Mouse (Mus musculus): Measurements from ENCODE around the gene Trio.
"Not testable (repeated sequence)": the region's sequence is repeated elsewhere in the genome, so short reads cannot be mapped to it uniquely, and the experiment has no call there.

Gene Trio

DNA sequence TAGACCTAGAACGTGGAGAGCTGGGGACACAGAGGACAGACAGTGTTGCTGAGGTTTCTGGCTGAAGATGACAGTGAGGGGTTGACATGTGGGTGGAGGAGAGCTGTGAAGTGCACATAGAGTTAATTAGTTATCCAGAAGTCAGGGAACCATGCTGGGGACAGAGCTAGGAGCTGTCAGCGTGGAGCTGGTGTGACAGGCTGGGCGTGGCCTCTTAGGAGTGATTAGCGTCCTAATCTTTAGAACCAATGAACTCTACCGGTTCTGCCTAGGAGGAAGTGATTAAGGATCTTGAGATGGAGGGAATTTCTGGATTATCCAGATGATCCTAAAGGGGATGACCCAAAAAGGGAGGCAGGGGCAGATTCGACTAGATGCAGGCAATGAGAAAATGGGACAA, 301.9 kb downstream of the Trio start:
- no peak for DNase-seq (ENCODE audit: low read depth, low spot score)

DNA sequence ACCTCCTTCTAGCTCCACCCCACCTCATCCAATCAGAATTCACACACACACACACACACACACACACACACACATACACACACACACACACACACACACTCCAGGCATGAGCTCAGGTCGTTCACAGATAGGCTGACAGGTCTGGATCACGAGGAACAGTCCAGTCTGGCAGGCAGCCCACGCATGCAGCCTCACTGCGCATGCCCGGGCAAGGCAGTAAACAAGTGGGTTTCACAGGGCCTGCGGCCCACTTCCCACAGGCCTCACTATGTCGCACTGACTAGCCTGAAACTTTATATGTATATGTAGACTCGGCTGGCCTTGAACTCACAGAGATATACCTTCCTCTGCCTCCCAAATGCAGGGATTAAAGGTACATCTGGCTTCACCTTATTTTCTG, 305.4 kb downstream of the Trio start:
- not testable (repeated sequence) for DNase-seq (ENCODE audit: low read depth, low spot score)

DNA sequence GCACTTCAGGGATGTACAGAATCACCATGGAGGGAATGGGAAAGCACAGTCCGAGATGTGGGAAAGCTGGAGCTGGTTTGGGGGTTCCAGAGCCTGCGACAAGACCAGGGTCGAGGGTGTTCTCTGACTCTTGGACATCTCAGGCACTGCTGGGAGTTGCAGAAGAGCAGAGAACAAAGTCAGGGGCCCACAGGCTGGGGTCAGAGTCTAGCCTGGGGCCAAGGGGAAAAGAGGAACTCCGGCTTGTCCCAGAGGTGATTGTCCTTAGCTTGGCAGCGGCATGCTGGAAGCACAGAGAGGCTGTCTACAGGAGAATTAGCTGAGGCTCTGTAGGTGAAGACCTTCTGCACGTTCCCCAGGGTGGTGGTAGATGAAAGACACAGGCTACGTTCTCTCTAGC, 307.0 kb downstream of the Trio start:
- DNase-seq (ENCODE audit: low read depth, low spot score) = no peak

DNA sequence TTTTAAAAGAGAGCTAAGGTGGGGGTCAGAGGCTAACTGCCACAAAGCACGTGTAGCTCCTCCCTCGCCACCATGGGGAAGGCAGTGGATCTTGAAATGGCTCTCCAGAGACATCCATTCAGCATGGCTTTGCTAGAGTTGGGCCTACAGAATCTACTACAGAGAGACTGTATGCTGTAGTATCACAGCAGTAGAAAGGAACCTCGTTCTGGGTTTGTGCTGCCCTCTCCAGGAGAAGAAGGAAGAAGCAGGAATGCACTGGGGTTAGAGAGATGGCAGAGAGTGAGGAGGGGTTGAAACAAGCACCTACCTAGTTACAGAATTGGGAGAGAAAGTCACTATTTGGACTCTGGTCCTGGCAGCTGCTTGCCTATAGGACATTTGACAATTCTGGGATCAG, 310.3 kb downstream of the Trio start:
- no peak for DNase-seq (ENCODE audit: low read depth, low spot score)

DNA sequence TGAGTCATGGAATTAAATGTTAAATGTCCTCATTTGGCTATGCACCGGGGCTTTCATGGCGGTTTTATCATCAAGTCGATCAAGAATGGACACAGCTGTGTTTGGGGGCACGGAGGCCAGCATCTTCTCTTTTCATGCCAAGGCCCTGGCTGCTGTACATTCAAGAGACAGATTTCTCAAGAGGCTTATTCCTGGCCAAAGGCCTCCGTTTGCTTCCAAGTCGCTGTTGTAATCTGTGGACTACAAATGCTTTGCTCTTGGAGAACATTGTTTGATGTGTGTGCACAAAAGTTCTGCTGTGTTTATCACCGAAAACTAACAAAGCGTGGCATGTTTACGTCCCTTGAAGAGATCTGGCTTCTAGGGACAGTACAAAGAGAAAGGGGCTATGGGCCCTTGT, 314.9 kb downstream of the Trio start:
- DNase-seq (ENCODE audit: low read depth, low spot score) = no peak

DNA sequence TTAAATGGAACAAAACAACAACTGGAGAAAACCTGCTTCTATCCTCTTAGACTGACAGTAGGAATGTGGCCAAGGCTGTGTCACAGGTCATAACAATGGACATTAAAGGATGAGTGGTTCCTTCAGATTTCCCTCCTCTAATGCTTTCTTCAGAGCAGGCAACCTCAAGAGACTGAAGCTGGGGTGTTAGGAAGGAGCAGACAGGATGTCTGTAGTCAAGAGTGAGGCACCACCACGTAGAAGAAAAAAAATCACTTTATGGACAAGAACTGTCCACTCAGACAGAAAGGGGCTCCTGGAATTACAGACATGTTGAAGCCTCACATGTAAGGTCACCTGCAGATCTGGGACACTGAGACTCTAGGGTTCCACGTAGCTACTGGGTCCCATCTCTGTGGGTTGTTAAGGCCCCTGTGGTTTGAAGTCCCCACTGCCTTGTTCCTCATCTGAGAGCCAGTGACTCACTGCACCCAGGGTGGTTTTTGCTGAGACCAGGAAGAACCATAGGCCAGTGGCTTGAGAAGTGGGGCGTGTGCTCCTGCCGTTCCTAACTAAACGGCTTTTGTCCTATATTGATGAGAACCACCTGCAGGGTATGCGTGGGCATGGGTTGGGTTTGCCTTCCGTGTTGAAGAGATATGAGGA, 316.6 kb downstream of the Trio start:
- no peak for DNase-seq (ENCODE audit: low read depth, low spot score)

DNA sequence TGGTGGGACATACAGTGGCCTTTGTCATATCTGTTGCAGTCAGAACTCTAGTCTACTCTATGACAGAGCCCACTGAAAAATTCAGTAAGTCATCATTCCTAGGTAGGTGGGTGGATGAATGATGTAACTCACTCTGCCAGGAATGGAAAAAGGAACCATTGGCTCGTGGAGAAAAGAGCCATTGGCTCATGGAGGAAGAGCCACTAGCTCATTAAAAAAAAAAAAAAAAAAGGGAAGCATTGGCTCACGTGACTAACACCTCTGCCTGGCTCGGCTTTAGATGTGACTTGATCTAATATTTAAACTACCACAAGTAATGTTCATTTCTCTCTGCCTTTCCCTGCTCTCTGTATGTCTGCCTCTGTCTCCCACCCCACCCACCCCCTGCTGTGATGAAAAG, 317.1 kb downstream of the Trio start:
- DNase-seq (ENCODE audit: low read depth, low spot score) = no peak

DNA sequence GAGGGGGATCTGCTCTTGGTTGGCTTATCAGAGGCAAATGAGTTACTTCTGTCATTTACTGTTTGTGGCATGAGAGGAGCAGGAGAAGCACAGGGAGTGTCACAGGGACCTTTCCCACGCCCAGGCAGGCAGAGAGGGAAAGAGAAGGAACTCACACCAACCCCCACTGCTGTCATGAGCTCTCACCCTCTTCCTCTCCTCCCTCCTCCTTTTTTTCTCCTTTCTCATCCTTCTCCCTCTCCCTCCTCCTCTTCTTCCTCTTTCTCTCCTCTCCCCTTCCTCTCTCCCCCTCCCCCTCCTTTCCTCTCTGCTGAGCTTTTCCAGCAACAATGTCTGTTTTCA, 322.7 kb downstream of the Trio start:
- no peak for DNase-seq (ENCODE audit: low read depth, low spot score)

DNA sequence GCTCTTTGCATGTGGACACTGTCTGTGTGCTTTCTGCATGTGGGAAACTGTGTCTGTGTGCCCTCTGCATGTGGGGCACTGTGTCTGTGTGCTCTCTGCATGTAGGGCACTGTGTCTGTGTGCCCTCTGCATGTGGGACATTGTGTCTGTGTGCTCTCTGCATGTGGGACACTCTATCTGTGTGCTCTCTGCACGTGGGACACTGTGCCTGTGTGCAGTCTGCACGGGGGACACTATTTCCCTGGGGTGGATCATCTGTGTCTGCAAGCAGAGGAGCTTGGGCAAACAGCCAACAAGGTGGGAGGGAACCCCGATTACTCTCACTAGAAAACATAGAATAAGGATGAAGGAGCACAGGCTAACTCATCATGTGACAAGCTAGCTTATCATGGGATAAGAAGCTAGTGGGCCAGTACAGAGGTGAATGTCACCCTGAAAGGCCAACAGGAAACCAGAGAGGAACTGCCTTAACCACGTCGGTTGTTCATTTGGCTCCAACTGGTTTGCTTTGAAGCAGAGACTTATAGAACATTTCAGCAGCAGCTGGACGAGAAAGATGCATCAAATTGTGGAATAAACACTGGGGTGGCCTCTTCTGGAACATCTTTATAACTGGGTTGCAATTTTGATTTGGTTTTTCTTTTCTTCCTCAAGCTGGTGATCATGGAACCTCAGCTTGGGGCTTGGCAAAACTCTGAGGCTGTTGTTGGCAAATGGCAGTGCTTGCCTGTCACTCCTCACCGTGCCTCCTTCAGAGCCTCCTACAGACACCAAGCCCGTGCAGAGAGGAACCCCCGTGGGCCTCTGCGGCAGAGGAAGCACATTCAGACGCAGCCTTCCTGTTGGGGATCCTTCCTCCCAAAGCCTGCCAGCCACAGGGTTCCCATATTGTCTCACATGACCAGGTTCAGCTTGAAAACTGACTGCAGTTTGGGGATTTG, 323.3 kb downstream of the Trio start:
- no peak for DNase-seq (ENCODE audit: low read depth, low spot score)

DNA sequence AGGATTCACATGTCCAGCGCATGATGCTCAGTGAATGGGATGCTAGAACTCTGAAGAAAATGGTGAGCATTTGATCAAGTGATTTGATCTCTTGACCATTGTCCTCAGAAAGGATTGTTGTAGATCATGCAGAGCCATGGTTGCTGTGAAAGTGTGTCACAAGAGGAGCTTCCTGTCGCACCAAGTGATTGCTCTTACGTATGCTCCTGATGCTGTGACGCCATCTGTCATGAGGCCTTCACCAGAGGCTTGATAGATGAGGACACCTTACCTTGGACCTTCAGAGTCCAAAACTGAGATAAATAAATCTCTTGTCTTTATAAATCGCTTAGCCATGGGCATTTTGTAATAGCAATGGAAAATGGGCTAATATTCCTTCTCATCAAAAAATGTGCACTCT, 328.0 kb downstream of the Trio start:
- DNase-seq (ENCODE audit: low read depth, low spot score) = no peak

DNA sequence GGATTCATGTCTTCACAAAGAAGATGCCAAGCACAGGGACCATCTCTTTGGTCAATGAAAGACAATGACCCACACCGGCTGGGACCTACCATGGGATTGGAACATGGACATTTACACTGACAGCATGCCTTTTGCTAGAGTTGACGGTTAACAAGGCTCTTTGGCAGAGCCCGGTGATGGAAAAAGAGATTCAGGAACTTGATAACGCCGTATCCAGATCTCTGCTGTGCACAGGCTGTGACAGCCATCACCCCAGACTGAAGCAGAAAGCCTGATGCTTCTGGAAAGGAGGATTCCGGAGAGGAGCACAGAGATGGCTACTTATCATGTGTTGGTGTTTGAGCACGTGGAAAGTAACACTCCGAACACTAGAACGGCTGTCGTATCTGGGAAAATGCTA, 332.4 kb downstream of the Trio start:
- DNase-seq (ENCODE audit: low read depth, low spot score) = no peak

DNA sequence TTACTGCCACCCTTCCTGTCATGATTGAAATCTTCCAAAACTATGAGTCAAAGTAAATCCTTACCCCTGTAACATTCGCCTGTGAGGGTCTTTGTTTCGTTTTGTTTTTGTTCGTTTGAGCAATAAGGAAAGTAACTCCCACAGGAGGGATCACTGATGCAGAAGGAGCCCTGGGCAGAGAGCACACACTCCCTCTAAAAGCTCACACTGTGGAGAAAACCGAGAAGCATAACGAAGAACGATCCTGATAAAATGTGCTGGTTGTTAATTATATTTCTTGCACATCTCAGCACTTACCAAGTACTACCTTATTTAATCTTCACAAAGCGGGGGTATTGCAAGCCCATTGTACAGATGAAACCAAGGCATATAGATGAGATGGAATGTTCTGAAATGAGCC, 333.5 kb downstream of the Trio start:
- DNase-seq (ENCODE audit: low read depth, low spot score) = no peak

DNA sequence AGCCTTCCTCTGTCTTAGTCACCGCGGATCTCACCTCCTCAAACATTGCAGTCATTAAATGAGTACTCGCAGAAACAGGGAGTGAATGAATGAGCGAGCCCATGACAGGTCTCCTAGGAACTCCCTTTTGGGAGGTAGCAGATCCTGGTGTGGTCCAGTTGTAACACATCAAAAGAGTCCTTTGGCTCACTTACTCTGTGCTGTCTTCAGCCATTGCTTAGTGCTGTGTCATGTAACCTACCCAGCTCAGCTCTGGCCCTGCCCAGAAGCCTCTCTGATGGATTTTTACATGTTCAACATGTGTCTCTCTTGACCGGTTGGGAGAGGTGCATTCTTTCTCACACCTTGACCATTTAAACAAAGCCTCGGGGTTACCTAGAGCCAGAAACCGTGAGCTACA, 334.4 kb downstream of the Trio start:
- DNase-seq (ENCODE audit: low read depth, low spot score) = no peak

DNA sequence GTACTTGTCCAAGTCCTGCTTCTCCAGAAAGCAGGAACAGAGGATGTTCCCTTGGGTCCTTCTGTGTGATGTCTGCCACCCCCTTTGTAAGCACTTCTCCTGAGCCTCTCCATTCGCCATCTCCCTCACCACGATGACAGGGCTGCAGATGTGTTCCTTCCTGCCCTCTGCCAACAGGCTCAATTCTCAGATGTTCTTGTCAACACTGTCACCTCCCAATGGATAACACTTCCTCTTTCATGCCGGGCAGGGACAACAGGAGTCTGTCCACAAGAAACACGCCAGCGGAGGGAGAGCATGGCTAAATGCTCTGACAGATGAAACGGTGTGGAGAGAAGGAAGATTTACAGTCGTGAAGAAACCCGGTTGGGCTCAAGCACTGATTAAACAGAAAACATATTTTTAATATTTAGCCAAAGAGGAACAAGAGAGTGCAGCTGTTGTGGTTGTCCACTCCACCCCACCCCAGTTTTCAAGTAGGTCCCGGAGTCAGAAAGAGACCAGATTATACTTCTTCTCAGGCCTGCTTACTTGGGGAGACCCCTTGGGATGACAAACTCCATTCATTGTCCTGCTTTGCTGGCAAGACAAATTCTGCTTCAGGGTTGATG, 337.5 kb downstream of the Trio start:
- DNase-seq (ENCODE audit: low read depth, low spot score) = no peak

DNA sequence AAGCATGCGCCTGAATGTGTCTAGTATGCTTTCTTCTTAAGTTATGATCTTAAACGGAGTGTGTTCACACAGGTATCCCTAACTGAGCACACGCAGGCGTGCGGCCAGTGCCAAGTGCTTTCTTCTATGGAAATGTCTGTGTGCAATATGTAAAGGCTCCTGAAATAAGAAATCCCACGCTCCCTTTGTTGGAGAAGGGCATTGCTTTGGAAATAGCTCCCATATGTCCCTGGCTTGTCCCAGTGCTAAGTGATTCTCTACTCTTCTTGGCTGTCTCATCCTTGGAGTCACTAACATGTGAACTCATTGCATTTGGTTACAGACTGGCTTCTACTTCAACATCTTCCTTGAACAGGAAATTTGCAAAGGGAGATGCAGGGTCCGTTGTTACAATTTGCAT, 340.8 kb downstream of the Trio start:
- DNase-seq (ENCODE audit: low read depth, low spot score) = no peak

DNA sequence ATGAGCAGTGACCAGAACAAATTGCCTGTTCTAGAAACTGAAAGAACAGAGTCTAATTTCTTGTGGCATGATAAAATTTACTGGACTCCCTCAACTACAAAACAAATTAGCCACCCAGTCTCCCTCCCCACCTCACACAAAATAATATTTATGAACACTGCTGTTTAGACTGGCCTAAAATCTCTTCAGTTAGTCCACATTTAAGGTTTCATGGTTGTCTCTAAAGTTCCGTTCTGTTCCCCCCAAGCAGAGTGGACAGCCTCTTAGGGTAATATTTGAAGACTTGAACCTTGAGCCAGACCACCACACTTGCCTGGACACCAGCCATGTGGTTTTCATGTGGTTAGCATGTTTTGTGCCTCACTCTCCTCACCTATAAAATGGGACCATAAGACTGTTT, 342.4 kb downstream of the Trio start:
- DNase-seq (ENCODE audit: low read depth, low spot score) = no peak

DNA sequence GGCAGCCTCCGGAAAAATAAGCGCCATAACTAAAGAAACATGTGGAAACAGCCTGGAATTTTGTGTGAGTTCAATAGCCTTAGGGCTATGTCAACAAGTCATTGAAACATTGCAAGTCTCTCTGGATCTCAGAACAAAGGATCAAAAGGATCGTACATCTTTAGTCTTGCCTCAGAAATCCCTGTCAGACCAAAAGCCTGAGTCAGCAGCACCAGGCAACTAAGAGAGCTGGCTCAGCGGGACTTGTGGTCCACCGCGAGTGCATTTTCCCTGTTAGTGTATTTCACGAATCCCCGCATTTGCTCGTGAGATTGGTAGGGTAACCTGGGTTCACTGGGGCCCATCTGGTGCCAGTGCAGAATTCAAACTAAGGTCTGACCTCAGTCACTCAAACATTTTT, 343.0 kb downstream of the Trio start:
- DNase-seq (ENCODE audit: low read depth, low spot score) = no peak

DNA sequence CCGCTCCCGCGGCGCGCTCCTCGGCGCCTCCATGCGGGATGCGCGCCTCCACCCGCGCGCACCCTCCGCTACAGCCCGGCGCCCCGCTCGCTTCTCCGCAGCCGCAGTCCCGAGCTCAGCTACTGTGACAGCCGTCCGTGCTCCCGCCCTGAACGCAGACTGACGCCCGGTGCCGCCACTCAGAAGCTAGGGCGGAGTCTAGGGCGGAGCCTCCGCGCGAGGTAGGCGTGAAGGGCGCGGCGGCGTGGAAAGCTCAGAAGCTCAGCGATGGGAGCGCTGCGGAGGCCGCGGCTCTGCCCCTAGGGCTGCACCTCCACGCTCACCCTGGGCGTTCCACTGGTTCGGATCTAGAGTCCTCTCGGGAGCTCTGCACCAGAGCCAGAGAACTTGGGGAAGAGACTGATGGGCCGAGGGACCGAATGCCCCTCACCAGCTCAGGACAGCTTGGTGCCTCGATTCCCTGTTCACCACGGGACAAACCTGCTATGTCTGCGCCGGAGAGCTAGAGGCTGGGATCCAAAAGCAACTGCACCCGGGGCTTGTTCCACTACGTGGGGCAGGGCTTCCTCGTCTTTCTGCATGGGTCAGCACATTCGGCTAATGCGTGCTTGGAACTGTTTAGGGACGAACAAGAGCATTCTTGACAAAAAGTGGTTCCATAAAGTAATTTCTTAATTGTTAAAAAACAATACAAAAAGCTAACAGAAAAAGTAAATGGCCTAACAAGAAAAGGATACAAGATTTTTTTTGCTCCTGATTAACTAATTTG, 344.0 kb downstream of the Trio start, which contains the start of gene Otulinl:
Gene Otulinl, minus strand, starts transcription at position 161 of the 769 bp plus-strand sequence.
- DNase-seq (ENCODE audit: low read depth, low spot score) = peak; percentile 78

DNA sequence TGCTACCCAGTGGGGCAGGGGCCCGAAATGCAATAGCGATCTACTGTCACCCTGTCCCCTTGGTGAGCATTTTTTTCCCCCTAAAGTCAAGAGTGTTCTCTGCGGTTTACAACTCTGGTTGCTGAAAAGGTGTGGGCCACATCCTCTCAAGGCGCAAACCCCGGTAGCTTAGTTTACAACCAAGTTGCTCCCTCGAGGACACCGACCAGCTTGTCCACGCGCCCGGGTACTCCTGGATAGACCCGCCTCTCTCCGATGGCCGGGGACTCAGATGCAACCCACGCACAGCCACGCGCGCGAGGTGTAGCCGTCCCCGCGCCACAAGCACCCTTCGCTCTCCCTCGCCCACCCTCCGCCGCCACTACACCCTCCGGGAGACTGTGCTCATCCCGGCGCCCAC, 344.7 kb downstream of the Trio start:
- no peak for DNase-seq (ENCODE audit: low read depth, low spot score)

Measured in WW6 (cell line).